Mouse (Mus musculus) left cerebral cortex, adult 2 months (tissue): ENCODE measurements around the gene Ttc28. TPM values are rescaled to one million over a fixed set of nuclear protein-coding genes. Genes with fewer than 3 reads are reported as not detected.

Experiments used
- DNase-seq, 2 experiments: peaks; one replicate each; pipeline ENCODE4 v3.0.0; 2021 to 2022; ENCODE audit warnings: low spot score in 2 of 2, mixed read lengths in 1 of 2; ENCODE audit errors: extremely low spot score in 1 of 2
- H3K27ac ChIP-seq: fragments of 200-600 bp; 2 replicates; pipeline ENCODE4 v1.8.1; 2022
- H3K4me3 ChIP-seq: fragments of 200-600 bp; 2 replicates; pipeline ENCODE4 v1.8.1; 2022
- CTCF ChIP-seq: fragments of 200-600 bp; IDR thresholded peaks from 2 replicates; pipeline ENCODE4 v1.8.1; 2022; ENCODE audit warnings: antibody characterized with exemption, mild to moderate bottlenecking, moderate library complexity
- intact Hi-C: fragments of 180-260 bp; cut with DNase I; formaldehyde crosslinking; loops from one replicate; pipeline ENCODE4 v1.15.1; 2025
- microRNA-seq, 2 experiments: library from miRNA; unstranded; fragments of <30 nt; microRNA quantifications; one replicate each; pipeline ENCODE4 v1.2.0; 2021
- total RNA-seq, 2 experiments: library from RNA; stranded (reverse); gene quantifications; 2 replicates each; pipeline ENCODE4 v1.2.3; 2021

The Ttc28 gene
- total RNA-seq, 2 experiments from 2014 or later, result 12.0 to 12.8 TPM

DNA sequence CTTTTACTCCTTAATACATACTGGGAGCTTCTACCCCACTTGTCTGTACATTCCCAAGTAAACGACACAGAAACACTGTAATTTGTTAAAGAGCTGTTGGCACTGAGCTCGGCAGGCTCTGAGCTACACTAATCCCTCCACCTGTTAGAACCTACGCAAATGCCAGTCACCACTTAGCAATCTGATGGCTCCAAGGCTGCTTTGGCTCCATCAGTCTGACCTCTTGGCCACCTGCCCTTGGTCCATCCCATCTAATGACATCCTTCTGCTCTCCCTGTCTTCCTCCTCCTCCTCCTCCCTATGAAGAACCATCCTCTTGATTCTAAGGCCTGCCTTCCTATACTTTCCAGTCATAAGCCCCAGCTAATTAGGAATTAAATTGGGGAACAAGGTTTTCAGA, 437.9 kb downstream of the Ttc28 start:
- intact Hi-C loops, result no loop called here
- TF ChIP-seq CTCF, result no peak

DNA sequence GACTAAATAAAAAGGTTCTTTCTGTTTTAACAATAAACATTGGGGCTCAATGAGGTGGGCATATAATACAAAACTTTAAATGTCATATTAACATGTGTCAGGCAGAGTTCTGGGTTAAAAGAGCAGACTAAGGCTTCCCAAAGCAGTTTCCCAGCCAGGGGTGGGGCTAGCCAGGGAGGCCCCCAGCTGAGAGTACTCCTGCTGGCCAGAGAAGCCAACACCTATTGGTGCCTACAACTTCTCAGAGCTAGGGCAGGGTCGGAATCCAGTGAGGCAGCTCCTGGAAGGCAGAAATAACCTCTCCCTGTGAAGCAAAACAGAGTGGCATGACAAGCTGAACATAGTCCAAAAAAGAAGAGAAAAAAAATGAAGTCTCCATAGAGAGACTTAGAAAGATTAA, 439.3 kb downstream of the Ttc28 start:
- TF ChIP-seq CTCF, result no peak
- H3K27ac ChIP-seq, result no peak overlapping the region
- intact Hi-C loops, result no loop called here

More for the DNA sequence above, 437.9 kb downstream of the Ttc28 start:
- no peak for DNase-seq
- Histone ChIP-seq H3K4me3 (no peak overlapping the region), H3K27ac (no peak overlapping the region)

DNA sequence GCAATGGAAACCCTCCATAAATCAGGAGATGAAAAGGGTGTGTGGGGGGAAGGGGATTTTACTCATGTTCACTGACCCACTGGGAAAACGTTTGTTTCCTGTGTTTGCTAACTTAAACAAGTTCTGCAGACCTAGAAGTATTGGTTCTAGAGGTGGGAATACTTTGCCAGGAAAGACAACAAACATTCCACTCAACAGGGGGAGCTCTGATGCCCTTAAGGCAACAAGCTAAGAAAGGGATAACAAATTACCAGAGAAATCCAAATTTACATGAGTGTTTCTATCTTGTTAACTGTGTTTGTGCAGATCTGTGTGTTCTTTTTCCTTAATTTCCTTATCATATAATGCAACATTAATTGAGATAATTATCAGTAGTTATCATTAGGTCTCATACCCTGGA, 446.2 kb downstream of the Ttc28 start:
- intact Hi-C loops, result no loop called here

More for the DNA sequence above, 439.3 kb downstream of the Ttc28 start:
- H3K4me3 ChIP-seq, result no peak overlapping the region
- DNase-seq, result no peak

DNA sequence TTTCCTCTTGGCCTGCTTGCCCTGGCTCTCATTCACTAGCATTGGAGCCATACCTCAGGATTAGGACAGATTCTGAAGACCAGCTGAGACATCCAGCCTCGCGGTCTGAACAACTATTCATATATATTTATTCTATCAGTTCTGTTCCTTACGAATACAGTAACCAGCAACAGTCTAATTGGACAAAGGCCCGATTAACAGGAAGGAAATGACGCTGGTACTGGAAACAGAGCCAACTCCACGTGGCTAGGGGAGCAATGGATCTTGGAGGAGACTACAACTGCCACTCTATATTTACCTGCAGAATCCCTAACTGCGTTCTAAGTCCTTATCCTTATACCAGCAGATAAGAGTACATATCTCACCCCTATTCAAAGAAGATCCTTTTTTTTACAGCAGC, 447.8 kb downstream of the Ttc28 start:
- no peak overlapping the region for H3K4me3 ChIP-seq

More for the DNA sequence above, 446.2 kb downstream of the Ttc28 start:
- no peak for TF ChIP-seq CTCF
- H3K27ac ChIP-seq, result no peak overlapping the region
- no peak for DNase-seq
- H3K4me3 ChIP-seq, result no peak overlapping the region

DNA sequence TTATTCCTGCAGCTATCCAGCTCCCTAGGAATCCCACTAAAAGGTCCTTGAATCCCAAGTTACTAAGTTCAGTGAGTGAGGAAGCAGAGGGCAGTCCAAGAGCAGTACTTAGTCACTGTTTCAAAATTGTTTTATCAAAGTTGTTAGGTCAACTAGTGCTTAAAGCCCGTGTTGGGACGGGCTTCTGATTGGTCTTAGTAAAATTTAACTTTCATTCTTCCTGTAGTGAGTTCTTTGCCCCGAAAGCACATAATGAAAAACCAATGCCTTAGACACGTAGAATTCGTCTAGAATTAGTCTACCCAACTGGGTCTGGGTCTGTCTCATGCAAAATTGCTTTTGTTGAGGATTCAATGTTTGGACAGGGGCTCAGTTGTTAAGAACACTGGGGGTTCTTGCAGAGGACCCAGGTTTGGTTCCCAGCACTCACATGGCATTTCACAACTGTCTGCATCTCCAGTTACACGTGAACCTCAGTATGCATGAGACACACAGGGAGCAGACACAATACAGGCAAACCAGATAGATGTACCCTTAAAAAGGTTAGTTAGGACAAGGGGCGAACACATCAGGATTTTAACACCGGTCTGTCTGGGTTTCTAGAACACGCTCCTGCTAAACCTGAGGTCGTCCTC, 450.3 kb downstream of the Ttc28 start:
- H3K4me3 ChIP-seq, result peak overlapping the region; percentile 98
- peak overlapping the region; percentile 87 for H3K27ac ChIP-seq
- TF ChIP-seq CTCF, result no peak
- DNase-seq, result no peak
- intact Hi-C loops, result loop anchor here (5.0 kb wide), 1 partner anchor 493 kb away; the partner anchor contains the start of genes Chek2 and Hscb

More for the DNA sequence above, 447.8 kb downstream of the Ttc28 start:
- no peak for TF ChIP-seq CTCF
- DNase-seq, result no peak
- intact Hi-C loops, result no loop called here
- H3K27ac ChIP-seq, result no peak overlapping the region

DNA sequence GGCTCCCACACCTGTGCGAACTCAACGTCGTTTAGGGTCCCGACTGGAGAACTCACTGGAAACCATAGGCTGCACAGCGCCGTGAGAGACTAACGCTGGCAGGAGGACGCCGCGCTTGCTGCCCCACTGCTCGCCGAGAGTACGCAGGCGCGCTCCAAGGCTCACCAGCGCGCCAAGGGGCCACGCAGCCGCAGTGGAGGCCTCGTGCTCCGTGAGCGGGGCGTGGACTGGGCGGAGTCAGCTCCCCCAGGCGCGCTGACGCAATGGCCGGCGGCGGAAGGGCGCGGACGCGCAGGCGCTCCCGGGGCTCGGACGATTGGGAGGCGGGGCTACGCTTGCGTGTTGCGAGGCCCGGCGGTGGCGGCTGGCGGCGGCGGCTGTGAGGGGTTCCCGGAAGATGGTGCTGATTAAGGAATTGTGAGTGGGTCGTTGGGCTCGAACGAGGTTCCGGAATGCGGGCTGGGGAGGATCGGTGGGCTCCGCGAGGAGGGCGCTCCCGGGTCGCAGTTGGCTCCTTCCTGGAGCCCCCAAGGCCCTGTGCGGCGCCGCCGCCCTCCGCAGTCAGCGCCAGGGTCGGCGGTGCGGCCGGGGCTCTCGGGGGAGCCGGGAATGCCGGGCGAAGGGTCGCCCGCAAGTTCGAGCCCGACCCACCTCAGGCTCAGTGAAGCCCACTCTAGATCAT, 451.0 kb downstream of the Ttc28 start, which contains the start of gene Pitpnb:
Gene Pitpnb, plus strand, starts transcription at position 347 of the 682 bp plus-strand sequence.
- H3K4me3 ChIP-seq, result peak within 1 kb of the TSS; percentile 98
- TF ChIP-seq CTCF, result peak; percentile 13
- DNase-seq, result peak; percentile 99
- intact Hi-C loops, result loop anchor here (5.0 kb wide), 1 partner anchor 493 kb away; the partner anchor contains the start of genes Chek2 and Hscb
- peak within 1 kb of the TSS; percentile 88 for H3K27ac ChIP-seq

DNA sequence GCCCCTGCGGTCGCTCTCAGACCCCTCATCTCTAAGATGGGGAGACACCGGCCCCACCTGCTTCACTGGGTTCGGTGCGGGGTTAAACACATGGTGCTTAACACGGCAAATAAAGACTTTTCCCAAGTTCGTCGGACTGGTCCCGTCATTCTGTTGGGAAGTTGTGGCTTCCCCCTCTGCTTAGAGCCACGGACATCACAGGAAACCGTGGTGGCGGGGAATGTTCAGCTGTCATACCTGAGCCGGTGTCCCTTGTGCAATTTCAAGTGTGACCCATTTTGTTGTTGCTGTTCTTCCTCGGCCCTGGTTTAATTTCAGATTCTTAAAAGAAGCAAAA, 451.5 kb downstream of the Ttc28 start:
- peak overlapping the region; percentile 88 for H3K27ac ChIP-seq
- intact Hi-C loops, result loop anchor here (5.0 kb wide), 1 partner anchor 494 kb away; the partner anchor contains the start of genes Chek2 and Hscb
- no peak for DNase-seq

DNA sequence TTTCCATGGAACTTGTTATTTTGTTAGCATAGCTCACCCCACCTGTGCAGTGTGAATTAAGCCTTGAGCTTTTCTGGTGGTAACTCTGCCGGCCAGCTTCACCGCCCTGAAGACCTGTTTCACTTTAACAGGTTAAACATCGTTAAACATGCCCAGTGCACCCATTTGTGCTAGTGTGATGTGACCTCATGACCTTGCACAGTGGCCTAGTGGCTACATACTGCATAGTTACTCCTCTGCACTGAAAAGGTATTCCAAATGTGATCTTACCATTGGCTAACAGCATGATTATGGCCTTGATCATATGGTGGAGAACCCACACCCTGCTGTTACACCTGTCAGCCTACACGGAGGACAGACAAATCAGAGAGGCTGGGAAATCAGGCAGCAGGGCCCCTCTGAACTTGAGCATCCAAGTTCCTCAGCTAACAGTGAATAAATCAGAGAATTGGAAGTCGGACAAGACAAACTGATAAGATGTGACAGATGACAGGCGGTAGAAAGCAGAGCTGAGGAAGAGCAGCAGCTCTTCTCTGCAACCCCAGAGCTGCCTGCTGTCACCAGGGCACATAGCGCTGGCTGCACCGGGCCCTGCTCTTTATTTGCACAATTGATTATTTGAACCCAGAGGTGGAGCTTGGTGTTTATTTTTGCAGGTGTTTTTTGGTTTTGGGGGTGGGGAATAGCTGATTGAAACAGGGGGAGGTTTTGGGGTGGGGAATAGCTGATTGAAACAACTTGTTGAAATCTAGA, 456.5 kb downstream of the Ttc28 start:
- no peak for TF ChIP-seq CTCF
- no peak for DNase-seq
- Histone ChIP-seq H3K27ac (no peak overlapping the region), H3K4me3 (no peak overlapping the region)
- intact Hi-C loops, result no loop called here

More for the DNA sequence above, 451.5 kb downstream of the Ttc28 start:
- H3K4me3 ChIP-seq, result peak overlapping the region; percentile 98
- TF ChIP-seq CTCF, result no peak

Small RNAs within 50 kb of the gene (microRNA-seq; reads per million reads assigned to microRNA genes)
- 1.7 to 5.5 reads per million in 2 experiments for gene Mir701

Other genes with a start within 250 kb of the Ttc28 start
- 10 to 100 TPM; 25.6 to 27.2 TPM for gene Noc4l, start 226.4 kb upstream of the Ttc28 start, total RNA-seq
- gene Ddx51, start 226.4 kb upstream of the Ttc28 start, total RNA-seq, result 10 to 100 TPM; 30.4 to 31.6 TPM
- gene Ep400, start 109.1 kb upstream of the Ttc28 start, total RNA-seq, result 100 to 1,000 TPM; 106 to 114 TPM
- 10 to 100 TPM; 21.9 to 24.0 TPM for gene Pus1, start 99.1 kb upstream of the Ttc28 start, total RNA-seq
- 10 to 100 TPM; 75.4 to 80.4 TPM for gene Ulk1, start 69.7 kb upstream of the Ttc28 start, total RNA-seq
- 10 to 100 TPM in 1 of 2 experiments, 1 to 10 TPM in 1; 7.9 to 10.4 TPM for gene Hscb, start 40.0 kb upstream of the Ttc28 start, total RNA-seq
- gene Chek2, start 39.8 kb upstream of the Ttc28 start, total RNA-seq, result under 1 TPM; 0.59 to 0.91 TPM